ENCODE assay signal across 7 mouse cellular contexts in the genomic region with DNA sequence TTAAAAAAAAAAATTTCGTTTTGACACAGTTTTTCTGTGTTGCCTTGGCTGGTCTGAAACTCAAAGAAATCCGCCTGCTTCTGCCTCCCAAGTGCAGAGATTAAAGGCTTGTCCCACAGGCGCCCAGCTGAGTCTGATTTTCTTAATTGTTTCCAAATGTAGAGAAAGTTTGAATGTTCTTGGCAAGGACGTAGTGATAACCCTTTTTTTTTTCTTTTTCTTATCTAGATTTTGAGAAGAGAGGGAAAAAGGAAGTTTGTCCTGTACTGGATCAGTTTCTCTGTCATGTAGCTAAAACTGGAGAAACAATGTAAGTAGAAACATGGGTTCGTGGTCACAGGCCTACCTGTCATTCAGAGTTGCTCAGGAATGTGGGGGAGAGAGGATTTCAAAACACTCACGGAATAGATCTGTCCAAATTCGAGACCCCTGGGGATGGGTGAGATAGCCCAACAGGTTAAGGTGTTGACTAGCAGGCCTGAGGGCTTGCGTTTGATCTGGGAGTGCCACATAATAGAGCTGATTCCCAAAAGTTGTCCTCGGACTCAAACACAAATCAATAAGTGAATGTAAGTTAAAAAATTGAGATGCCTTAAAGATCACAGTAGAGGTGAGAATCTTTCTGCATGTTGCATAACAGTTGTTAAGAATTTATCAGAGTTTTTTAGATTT. TPM values are rescaled to one million over a fixed set of nuclear protein-coding genes. Genes with fewer than 3 reads are reported as not detected.
A peak's percentile ranks its signal among the peaks of the same experiment; 100 is the strongest.
DNase-seq lines count a peak whose midpoint lies in the region; ATAC-seq and TF ChIP-seq lines count a peak whose summit lies in the region.

No protein-coding gene starts in this region.

- H3K4me1 ChIP-seq in megakaryocyte, embryonic 14.5 days: peaks cover 41% of the 10 kb centered on the region
- H3K4me1 ChIP-seq in forebrain, embryonic 11.5 days (replicated peaks; ENCODE audit: control insufficient read depth, insufficient read depth, low read length): no peaks in the 10 kb centered on the region; the same call in 1 of the 2 replicates
- H3K4me1 ChIP-seq in limb, embryonic 14.5 days (ENCODE audit: control insufficient read depth, insufficient read depth, low read length): 0 out of 2 replicates have a peak, but pooled peaks cover 4% of the 10 kb centered on the region
- peaks cover 13% of the 10 kb centered on the region; the same call in 1 of the 2 replicates for H3K4me1 ChIP-seq in stomach, embryonic 16.5 days (ENCODE audit: control insufficient read depth, insufficient read depth, low read length)

- H3K4me2 ChIP-seq in forebrain, embryonic 11.5 days (ENCODE audit: low read depth, low read length, severe bottlenecking): peak overlapping the region; percentile 51
- H3K4me2 ChIP-seq in limb, embryonic 14.5 days (replicated peaks; ENCODE audit: low read depth, low read length, severe bottlenecking): peak overlapping the region; percentile 46
- peak overlapping the region; percentile 62 for H3K4me2 ChIP-seq in stomach, embryonic 16.5 days (ENCODE audit: low read depth, low read length)

- peak overlapping the region; percentile 95 for H3K4me3 ChIP-seq in megakaryocyte, embryonic 14.5 days (replicated peaks)
- H3K4me3 ChIP-seq in forebrain, embryonic 11.5 days (ENCODE audit: low read depth, low read length): peak overlapping the region; percentile 87
- H3K4me3 ChIP-seq in limb, embryonic 14.5 days (replicated peaks; ENCODE audit: low read length): peak overlapping the region; percentile 85
- H3K4me3 ChIP-seq in stomach, embryonic 16.5 days (replicated peaks; ENCODE audit: low read length): peak overlapping the region; percentile 89

- no peak for TF ChIP-seq POLR2A in limb, embryonic 14.5 days (IDR thresholded peaks at IDR 0.05; ENCODE audit: borderline replicate concordance, extremely low read depth, insufficient read depth, insufficient read length)

- H3K9me3 ChIP-seq in megakaryocyte, embryonic 14.5 days: peaks cover 2% of the 10 kb centered on the region; the same call in 1 of the 2 replicates
- no peaks in the 10 kb centered on the region for H3K9me3 ChIP-seq in forebrain, embryonic 11.5 days (ENCODE audit: control insufficient read depth, low read length)
- H3K9me3 ChIP-seq in limb, embryonic 14.5 days (ENCODE audit: control insufficient read depth, low read length): no peaks in the 10 kb centered on the region
- H3K9me3 ChIP-seq in stomach, embryonic 16.5 days (replicated peaks; ENCODE audit: control insufficient read depth, low read length): no peaks in the 10 kb centered on the region

- H3K9ac ChIP-seq in forebrain, embryonic 11.5 days (ENCODE audit: low read length): peak overlapping the region; percentile 73
- H3K9ac ChIP-seq in limb, embryonic 14.5 days (ENCODE audit: low read depth, low read length, severe bottlenecking): peak overlapping the region; percentile 78
- peak overlapping the region; percentile 93 for H3K9ac ChIP-seq in stomach, embryonic 16.5 days (ENCODE audit: low read length)

- H3K36me3 ChIP-seq in megakaryocyte, embryonic 14.5 days (replicated peaks; ENCODE audit: low read length): peaks cover 44% of the 10 kb centered on the region
- peaks cover 19% of the 10 kb centered on the region; the same call in 1 of the 2 replicates for H3K36me3 ChIP-seq in forebrain, embryonic 11.5 days (ENCODE audit: control insufficient read depth, insufficient read depth, low read length)
- peaks cover 47% of the 10 kb centered on the region for H3K36me3 ChIP-seq in limb, embryonic 14.5 days (ENCODE audit: control insufficient read depth, insufficient read depth, low read length)
- H3K36me3 ChIP-seq in stomach, embryonic 16.5 days (ENCODE audit: control insufficient read depth, insufficient read depth, low read length): peaks cover 19% of the 10 kb centered on the region

- no peak for DNase-seq in forebrain, embryonic 11.5 days (ENCODE audit: low spot score)
- DNase-seq in limb, embryonic 14.5 days (ENCODE audit: low spot score): no peak
- DNase-seq in right cerebral cortex, postnatal 36 days (ENCODE audit: low spot score in 2 of 2): no peak
- no peak for DNase-seq in urinary bladder, adult 2 months (ENCODE audit: low spot score)

- no peak for ATAC-seq in megakaryocyte, adult 5-6 weeks (ENCODE audit: poor library complexity, severe bottlenecking)
- ATAC-seq in forebrain, embryonic 11.5 days (replicated peaks; ENCODE audit: low FRiP score): no peak
- ATAC-seq in limb, embryonic 14.5 days (ENCODE audit: low FRiP score, low read depth): no peak
- ATAC-seq in stomach, embryonic 16.5 days (ENCODE audit: insufficient read depth, low FRiP score): no peak

- 40% methylated on average over 9 of the region's 9 CpGs for WGBS in forebrain, embryonic 11.5 days
- 40% methylated on average over 9 of the region's 9 CpGs for WGBS in limb, embryonic 14.5 days
- 28% methylated on average over 9 of the region's 9 CpGs for WGBS in stomach, embryonic 16.5 days

- peaks cover 3% of the 10 kb centered on the region for H3K27me3 ChIP-seq in megakaryocyte, embryonic 14.5 days (replicated peaks)
- H3K27me3 ChIP-seq in forebrain, embryonic 11.5 days (ENCODE audit: control insufficient read depth, insufficient read depth, low read length): no peaks in the 10 kb centered on the region
- no peaks in the 10 kb centered on the region for H3K27me3 ChIP-seq in limb, embryonic 14.5 days (ENCODE audit: control insufficient read depth, insufficient read depth, low read length)
- no peaks in the 10 kb centered on the region for H3K27me3 ChIP-seq in stomach, embryonic 16.5 days (ENCODE audit: control insufficient read depth, insufficient read depth, low read length)

- H3K27ac ChIP-seq in forebrain, embryonic 11.5 days (ENCODE audit: low read depth, low read length): no peak overlapping the region; the same call in 1 of the 2 replicates
- peak overlapping the region; percentile 89; the same call in 1 of the 2 replicates for H3K27ac ChIP-seq in limb, embryonic 14.5 days (replicated peaks; ENCODE audit: low read depth, low read length)
- H3K27ac ChIP-seq in stomach, embryonic 16.5 days (ENCODE audit: low read length): peak overlapping the region; percentile 84; the same call in 1 of the 2 replicates

RNA-seq across cellular contexts. Expression of gene Ppp4r2, which starts 1.2 kb away (rescaled TPM):
- 3.3 and 32.5 TPM in 2 replicates for polyA plus RNA-seq in megakaryocyte, embryonic 14.5 days (2012; ENCODE audit: insufficient read depth, low replicate concordance)
- 45.4 and 53.3 TPM in 2 replicates for total RNA-seq in megakaryocyte, adult 5-6 weeks (2015)
- total RNA-seq in megakaryocyte, adult 5-6 weeks (2017): 76.6 and 88.4 TPM in 2 replicates
- polyA plus RNA-seq in forebrain, embryonic 11.5 days (2014; fragmentation: Nextera tagmentation; extraction: Ambion mirVana): 37.6 and 40.3 TPM in 2 replicates
- 34.3 and 44.2 TPM in 2 replicates for polyA plus RNA-seq in limb, embryonic 14.5 days (2012; rRNA removed)
- polyA plus RNA-seq in limb, embryonic 14.5 days (2014; fragmentation: Nextera tagmentation; extraction: Ambion mirVana): 34.5 and 36.3 TPM in 2 replicates
- 10.5 and 12.7 TPM in 2 replicates for polyA plus RNA-seq in stomach, embryonic 16.5 days (2015; fragmentation: Nextera tagmentation; extraction: Ambion mirVana)
- 36.9 and 37.3 TPM in 2 replicates for polyA plus RNA-seq in urinary bladder, adult 2 months (2012; rRNA removed)
